Mouse (Mus musculus): ENCODE measurements around the gene Pdp2. TPM values are rescaled to one million over a fixed set of nuclear protein-coding genes. Genes with fewer than 3 reads are reported as not detected.
A peak's percentile ranks its signal among the peaks of the same experiment; 100 is the strongest.
"Not testable (repeated sequence)": the region's sequence is repeated elsewhere in the genome, so short reads cannot be mapped to it uniquely, and the experiment has no call there.

Pdp2 gene
- polyA plus RNA-seq, 1 experiment from 2014 or later: 4.4 TPM

DNA sequence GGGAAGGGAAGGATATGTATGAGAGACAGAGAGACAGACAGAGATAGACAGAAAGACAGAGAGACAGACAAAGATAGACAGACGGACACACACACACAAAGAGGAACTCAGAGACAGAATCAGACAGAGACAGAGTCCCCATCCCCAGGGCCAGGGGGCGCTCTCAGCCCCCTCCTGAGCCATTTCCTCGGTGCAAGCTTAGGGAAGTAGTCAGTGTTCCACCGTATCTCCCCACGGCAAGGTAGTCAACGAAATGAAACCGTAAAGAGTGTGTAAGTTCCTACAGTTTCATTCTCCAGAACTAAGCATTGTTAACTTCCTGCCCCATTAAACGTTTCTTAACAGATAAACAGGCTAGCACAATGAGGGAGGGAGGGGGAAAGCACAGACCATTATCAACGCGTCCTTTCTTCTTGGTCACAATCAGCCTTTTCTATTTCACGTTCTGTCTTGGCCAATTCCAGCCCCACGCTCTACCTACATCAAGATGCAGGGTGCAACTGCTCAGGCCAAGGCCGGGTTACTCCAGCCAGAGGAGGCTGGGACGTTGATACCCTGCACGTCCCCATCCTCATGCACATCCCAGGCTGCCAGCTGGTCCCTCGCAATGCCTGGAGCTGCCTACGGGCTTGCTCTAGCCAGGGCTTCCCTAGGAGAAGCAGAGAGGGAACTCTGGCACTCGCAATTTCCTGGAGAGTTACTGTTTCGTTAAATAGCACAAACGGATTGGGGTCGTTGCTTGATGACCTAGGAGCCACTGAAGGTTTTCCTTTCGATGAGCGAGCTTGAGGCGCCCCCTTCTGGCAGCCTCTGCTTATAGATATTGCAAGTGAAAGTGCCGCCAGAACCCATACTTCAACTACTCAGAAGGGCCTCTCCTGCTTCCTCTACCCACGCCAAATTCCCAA, 20.6 kb upstream of the Pdp2 start:
- no peaks in the 10 kb centered on the region for H3K36me3 ChIP-seq
- DNase-seq (peak; percentile 69), ATAC-seq (ENCODE audit: low read depth) (peak; percentile 70)
- no peaks in the 10 kb centered on the region for H3K9me3 ChIP-seq (replicated peaks)
- peak overlapping the region; percentile 89 for H3K4me2 ChIP-seq
- H3K4me1 ChIP-seq (replicated peaks): peaks cover 8% of the 10 kb centered on the region
- H3K27ac ChIP-seq: no peak overlapping the region
- H3K4me3 ChIP-seq (replicated peaks): peak overlapping the region; percentile 58
- peak overlapping the region; percentile 64 for H3K9ac ChIP-seq
- H3K27me3 ChIP-seq: peaks cover 2% of the 10 kb centered on the region; the same call in 1 of the 2 replicates
- WGBS (ENCODE audit: insufficient replicate concordance): 1% methylated on average over 26 of the region's 26 CpGs

DNA sequence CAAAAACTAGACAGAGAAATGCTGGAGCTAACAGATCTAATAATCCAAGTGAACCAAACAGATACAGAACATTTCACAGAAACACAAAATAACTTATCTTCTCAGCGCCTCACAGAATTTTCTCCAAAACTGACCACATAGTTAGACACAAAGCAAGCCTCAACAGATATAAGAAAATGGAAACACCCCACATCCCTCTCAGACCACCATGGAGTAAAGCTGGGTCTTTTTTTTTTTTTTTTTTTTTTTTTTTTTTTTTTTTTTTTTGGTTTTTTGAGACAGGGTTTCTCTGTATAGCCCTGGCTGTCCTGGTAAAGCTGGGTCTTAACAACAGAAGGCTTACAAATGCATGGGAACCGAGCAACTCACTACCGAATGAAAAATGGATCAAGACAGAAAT, 14.4 kb upstream of the Pdp2 start:
- Histone ChIP-seq H3K9ac (no peak overlapping the region), H3K4me3 (replicated peaks) (no peak overlapping the region), H3K36me3 (no peaks in the 10 kb centered on the region), H3K4me1 (replicated peaks) (no peaks in the 10 kb centered on the region), H3K27ac (no peak overlapping the region), H3K4me2 (no peak overlapping the region), H3K27me3 (peaks cover 2% of the 10 kb centered on the region; the same call in 1 of the 2 replicates), H3K9me3 (replicated peaks) (no peaks in the 10 kb centered on the region)
- no peak for ATAC-seq (ENCODE audit: low read depth)
- 69% methylated on average over 3 of the region's 3 CpGs for WGBS (ENCODE audit: insufficient replicate concordance)
- DNase-seq: no peak

DNA sequence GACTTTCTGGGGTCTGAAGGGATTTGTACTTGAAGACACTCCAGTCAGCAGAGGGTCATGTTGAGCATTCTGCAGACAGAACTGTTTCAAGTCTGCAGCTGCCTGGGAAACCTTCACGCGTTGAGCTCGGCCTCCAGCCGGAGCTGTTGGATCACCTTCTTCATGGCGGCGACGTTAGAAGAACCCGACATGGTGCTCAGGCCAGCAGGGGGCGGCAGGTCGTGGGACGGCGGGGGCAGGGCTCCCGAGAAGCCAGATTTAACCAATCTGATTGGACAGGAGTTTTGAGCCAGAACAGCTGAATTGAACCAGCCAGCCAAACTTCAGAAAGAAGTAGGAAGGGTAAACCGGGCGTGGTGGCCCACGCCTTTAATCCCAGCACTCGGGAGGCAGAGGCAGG, 13.6 kb upstream of the Pdp2 start:
- 68% methylated on average over 17 of the region's 17 CpGs for WGBS (ENCODE audit: insufficient replicate concordance)
- DNase-seq; H3K4me1 ChIP-seq (replicated peaks); H3K4me2 ChIP-seq; H3K9me3 ChIP-seq (replicated peaks); H3K36me3 ChIP-seq; H3K27ac ChIP-seq; H3K4me3 ChIP-seq (replicated peaks); H3K27me3 ChIP-seq; H3K9ac ChIP-seq; ATAC-seq (ENCODE audit: low read depth): not testable (repeated sequence)

DNA sequence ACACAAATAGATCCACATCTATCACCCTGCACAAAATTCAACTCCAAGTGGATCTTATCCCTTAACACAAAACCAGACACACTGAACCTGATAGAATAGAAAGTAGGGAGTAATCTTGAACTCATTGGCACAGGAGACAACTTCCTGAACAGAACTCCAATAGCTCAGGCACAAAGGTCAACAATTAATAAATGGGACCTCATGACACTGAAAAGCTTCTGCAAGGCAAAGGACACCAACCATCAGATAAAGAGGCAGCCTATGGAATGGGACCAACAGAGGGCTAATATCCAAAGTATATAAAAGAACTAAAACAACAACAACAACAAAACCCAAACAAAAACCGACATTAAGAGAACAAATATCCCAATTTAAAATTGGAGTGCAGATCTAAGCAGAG, 6.7 kb upstream of the Pdp2 start:
- Histone ChIP-seq H3K4me2 (no peak overlapping the region), H3K36me3 (no peaks in the 10 kb centered on the region), H3K4me3 (replicated peaks) (no peak overlapping the region), H3K4me1 (replicated peaks) (no peaks in the 10 kb centered on the region), H3K9me3 (replicated peaks) (no peaks in the 10 kb centered on the region), H3K27ac (no peak overlapping the region), H3K9ac (no peak overlapping the region), H3K27me3 (no peaks in the 10 kb centered on the region)
- no peak for DNase-seq
- WGBS (ENCODE audit: insufficient replicate concordance): 34% methylated on average over 1 of the region's 1 CpGs
- no peak for ATAC-seq (ENCODE audit: low read depth)

DNA sequence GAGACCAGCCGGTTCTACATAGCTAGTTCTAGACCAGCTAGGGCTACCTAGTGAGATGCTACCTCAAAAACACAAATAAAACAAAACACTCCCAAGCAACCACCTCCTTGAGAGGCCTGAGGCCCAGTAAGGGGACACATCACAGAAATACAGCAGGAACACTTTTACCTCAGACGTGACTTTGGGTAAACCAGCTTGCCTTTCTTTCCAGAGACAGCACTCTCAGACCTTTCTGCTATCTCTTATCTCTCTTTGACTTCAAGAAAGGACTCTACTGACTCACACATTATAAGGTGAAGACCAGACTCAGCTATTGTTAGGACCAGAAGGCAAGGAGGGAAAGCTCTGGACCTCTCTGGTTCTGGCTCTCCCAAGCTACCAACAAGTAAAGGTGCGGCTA, 967 bp upstream of the Pdp2 start:
- Histone ChIP-seq H3K27me3 (no peaks in the 10 kb centered on the region), H3K4me2 (0 out of 2 replicates have a peak overlapping the region, but pooled peaks have one; percentile 94), H3K36me3 (peaks cover 19% of the 10 kb centered on the region), H3K4me1 (replicated peaks) (peaks cover 29% of the 10 kb centered on the region), H3K4me3 (replicated peaks) (no peak overlapping the region), H3K27ac (peak overlapping the region; percentile 50; the same call in 1 of the 2 replicates), H3K9me3 (replicated peaks) (no peaks in the 10 kb centered on the region), H3K9ac (no peak overlapping the region)
- 66% methylated on average over 3 of the region's 3 CpGs for WGBS (ENCODE audit: insufficient replicate concordance)
- DNase-seq (no peak), ATAC-seq (ENCODE audit: low read depth) (no peak)

DNA sequence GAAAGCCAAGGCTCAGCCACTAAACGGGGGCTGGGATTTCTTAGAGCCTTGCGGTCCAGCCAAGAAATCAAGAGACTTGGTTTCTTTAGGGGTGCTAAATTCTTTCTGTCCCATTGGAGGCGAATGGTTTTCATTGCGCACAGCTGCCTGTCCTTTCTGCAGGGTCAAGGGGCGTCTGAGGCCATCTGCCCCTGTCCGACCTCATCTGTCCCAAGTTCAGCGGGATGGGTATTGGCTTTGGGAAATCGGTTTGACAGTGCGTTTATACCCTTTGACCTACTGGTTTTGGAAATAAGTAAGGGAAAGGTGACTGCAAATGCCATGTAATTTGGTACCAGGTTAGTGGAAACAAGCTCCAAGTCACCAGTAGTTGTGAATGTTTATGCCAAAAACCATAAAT, 605 bp downstream of the Pdp2 start:
- Histone ChIP-seq H3K27ac (peak overlapping the region; percentile 79), H3K36me3 (peaks cover 33% of the 10 kb centered on the region), H3K27me3 (no peaks in the 10 kb centered on the region), H3K4me1 (replicated peaks) (peaks cover 37% of the 10 kb centered on the region), H3K4me2 (peak overlapping the region; percentile 94), H3K9me3 (replicated peaks) (no peaks in the 10 kb centered on the region), H3K4me3 (replicated peaks) (peak overlapping the region; percentile 74), H3K9ac (peak overlapping the region; percentile 77)
- ATAC-seq (ENCODE audit: low read depth): no peak
- WGBS (ENCODE audit: insufficient replicate concordance): 6% methylated on average over 9 of the region's 9 CpGs
- DNase-seq: no peak

DNA sequence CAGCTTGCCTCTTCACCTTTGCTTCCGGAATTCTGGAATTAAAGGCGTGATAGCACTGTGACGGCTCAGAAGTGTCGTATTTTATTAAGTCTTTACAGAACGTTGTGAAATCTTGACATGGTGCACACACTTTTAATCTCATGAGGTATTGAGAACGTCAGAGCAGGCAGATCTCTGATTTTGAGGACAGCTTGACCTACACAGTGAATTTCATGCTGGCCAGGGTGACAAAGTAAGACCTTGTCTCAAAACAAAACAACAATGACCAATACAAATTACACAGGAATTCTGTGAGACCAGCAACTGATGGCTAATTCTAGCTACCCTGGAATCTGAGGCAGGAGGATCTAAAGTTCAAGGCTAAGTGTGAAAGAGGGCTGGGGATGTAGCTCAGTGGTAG, 1.3 kb downstream of the Pdp2 start:
- ATAC-seq (ENCODE audit: low read depth) (no peak), DNase-seq (no peak)
- Histone ChIP-seq H3K27me3 (no peaks in the 10 kb centered on the region), H3K36me3 (peaks cover 33% of the 10 kb centered on the region), H3K4me3 (replicated peaks) (0 out of 2 replicates have a peak overlapping the region, but pooled peaks have one; percentile 74), H3K4me2 (peak overlapping the region; percentile 94), H3K9ac (no peak overlapping the region), H3K9me3 (replicated peaks) (no peaks in the 10 kb centered on the region), H3K4me1 (replicated peaks) (peaks cover 37% of the 10 kb centered on the region), H3K27ac (no peak overlapping the region)
- 71% methylated on average over 6 of the region's 6 CpGs for WGBS (ENCODE audit: insufficient replicate concordance)

DNA sequence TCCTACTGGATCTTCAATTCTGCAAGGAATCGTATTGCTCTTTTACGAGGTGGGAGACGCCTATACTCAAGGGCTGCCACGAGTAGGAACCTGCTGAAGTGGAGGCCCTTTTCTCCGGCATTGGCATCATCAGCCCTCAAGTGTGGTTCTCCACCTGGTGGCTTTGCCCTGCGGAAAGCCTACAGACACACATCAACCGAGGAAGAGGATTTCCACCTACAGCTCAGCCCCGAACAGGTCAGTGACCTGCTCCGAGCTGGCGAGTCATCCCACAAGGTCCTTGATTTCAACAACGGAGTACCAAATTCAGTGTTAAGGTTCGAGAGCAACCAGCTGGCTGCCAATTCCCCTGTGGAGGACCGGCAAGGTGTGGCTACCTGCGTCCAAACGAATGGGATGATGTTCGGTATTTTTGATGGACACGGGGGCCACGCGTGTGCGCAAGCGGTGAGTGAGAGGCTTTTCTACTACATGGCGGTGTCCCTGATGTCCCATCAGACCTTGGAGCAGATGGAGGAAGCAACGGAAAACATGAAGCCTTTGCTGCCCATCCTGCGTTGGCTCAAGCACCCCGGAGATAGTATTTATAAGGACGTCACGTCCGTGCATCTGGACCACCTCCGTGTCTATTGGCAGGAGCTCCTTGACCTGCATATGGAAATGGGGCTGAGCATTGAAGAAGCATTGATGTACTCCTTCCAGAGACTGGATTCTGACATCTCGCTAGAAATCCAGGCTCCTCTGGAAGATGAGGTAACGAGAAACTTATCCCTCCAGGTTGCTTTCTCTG, 2.5 kb downstream of the Pdp2 start:
- H3K4me2 ChIP-seq: no peak overlapping the region
- peaks cover 37% of the 10 kb centered on the region for H3K4me1 ChIP-seq (replicated peaks)
- WGBS (ENCODE audit: insufficient replicate concordance): 91% methylated on average over 31 of the region's 31 CpGs
- no peaks in the 10 kb centered on the region for H3K9me3 ChIP-seq (replicated peaks)
- no peak overlapping the region for H3K9ac ChIP-seq
- ATAC-seq (ENCODE audit: low read depth) (no peak), DNase-seq (no peak)
- H3K27me3 ChIP-seq: no peaks in the 10 kb centered on the region
- H3K4me3 ChIP-seq (replicated peaks): no peak overlapping the region
- H3K27ac ChIP-seq: no peak overlapping the region
- peaks cover 33% of the 10 kb centered on the region for H3K36me3 ChIP-seq

DNA sequence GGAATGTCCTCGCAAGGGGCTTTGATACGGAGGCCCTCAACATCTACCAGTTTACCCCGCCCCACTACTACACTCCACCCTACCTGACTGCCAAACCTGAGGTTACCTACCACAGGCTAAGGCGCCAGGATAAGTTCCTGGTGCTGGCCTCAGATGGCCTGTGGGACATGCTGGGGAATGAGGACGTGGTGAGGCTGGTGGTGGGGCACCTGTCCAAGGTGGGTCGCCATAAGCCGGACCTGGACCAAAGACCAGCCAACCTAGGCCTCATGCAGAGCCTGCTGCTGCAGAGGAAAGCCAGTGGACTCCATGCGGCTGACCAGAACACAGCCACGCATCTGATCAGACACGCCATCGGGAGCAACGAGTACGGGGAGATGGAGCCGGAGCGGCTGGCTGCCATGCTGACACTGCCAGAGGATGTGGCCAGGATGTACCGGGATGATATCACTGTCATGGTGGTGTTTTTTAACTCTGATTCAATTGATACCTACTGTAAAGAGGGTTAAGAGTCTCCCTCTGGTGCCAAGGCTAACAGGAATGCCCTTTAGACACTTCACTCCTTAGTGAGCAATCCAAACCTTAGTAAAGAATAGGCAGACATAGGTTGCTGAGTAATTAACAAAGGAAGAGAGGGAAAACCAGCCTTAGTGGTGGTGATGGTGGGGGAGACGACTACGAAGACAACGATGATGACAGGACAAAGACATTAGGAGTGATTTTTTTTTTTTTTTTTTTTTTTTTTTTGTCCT, 3.5 kb downstream of the Pdp2 start:
- H3K4me1 ChIP-seq (replicated peaks): peaks cover 37% of the 10 kb centered on the region
- H3K9ac ChIP-seq: no peak overlapping the region
- no peak for DNase-seq
- H3K9me3 ChIP-seq (replicated peaks): no peaks in the 10 kb centered on the region
- no peak for ATAC-seq (ENCODE audit: low read depth)
- peaks cover 33% of the 10 kb centered on the region for H3K36me3 ChIP-seq
- WGBS (ENCODE audit: insufficient replicate concordance): 86% methylated on average over 19 of the region's 19 CpGs
- no peak overlapping the region for H3K27ac ChIP-seq
- H3K4me2 ChIP-seq: no peak overlapping the region
- no peaks in the 10 kb centered on the region for H3K27me3 ChIP-seq
- H3K4me3 ChIP-seq (replicated peaks): no peak overlapping the region

DNA sequence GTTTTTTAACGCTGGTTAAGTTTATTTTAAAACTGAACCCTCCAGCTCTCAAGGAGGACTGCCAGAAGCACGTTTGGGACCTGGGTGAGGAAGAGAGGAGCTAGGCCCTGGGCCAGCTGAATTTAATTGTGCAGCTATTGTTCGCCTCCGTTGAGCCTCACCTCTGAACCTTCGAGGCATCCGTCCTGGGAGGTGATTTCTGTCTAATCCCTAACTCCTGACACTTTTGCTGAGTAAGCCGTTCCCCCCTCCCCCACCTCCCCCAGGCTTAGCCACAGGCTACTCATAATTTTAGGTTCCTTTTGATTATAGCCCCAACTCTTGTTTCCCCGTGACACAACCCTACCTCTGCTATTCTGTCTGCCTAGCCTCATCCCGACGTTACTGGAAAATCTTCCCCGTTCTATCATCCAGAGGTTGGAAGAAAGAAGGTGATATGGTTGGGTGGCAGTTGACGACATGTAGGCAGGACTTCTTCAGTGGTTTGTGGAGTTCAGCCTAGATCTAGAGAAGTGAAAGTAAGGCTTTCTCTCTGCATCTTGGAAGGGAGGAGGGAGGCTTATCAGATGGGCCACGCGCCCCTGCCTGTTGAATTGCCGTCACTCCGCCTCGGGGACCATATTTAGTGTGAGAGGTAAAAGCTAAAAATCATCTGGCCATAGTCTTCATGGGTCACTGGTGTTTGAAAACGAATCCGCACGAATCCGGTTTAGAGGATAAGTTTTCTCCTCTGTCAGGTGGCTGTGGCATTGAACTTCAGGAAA, 4.7 kb downstream of the Pdp2 start:
- Histone ChIP-seq H3K9me3 (replicated peaks) (no peaks in the 10 kb centered on the region), H3K4me1 (replicated peaks) (peaks cover 27% of the 10 kb centered on the region), H3K4me3 (replicated peaks) (no peak overlapping the region), H3K27ac (no peak overlapping the region), H3K27me3 (no peaks in the 10 kb centered on the region), H3K36me3 (peaks cover 33% of the 10 kb centered on the region), H3K4me2 (peak overlapping the region; percentile 30), H3K9ac (peak overlapping the region; percentile 26; the same call in 1 of the 2 replicates)
- no peak for ATAC-seq (ENCODE audit: low read depth)
- no peak for DNase-seq
- WGBS (ENCODE audit: insufficient replicate concordance): 66% methylated on average over 21 of the region's 21 CpGs

Data from liver, embryonic 13.5 days (tissue).